Mouse (Mus musculus) liver, embryonic 14.5 days (tissue): ENCODE results near the gene Kifc1.

Source experiments
- CTCF ChIP-seq: IDR thresholded peaks from 2 replicates; pipeline ENCODE4 v1.5.1; 2016; ENCODE audit warnings: antibody characterized with exemption, low read depth, control low read depth
- EP300 ChIP-seq: IDR thresholded peaks from 2 replicates; pipeline ENCODE4 v1.6.1; 2016; ENCODE audit warnings: antibody characterized with exemption, low read depth

GRCm38 (mm10) chr17:33921361-33921760 is 30.9 kb upstream of the Kifc1 start:
- TF ChIP-seq CTCF, result no peak
- no peak for TF ChIP-seq EP300
